Mouse (Mus musculus): Measurements from ENCODE around the gene Gm49721.
"Not testable (repeated sequence)": the region's sequence is repeated elsewhere in the genome, so short reads cannot be mapped to it uniquely, and the experiment has no call there.

Gene Gm49721

DNA sequence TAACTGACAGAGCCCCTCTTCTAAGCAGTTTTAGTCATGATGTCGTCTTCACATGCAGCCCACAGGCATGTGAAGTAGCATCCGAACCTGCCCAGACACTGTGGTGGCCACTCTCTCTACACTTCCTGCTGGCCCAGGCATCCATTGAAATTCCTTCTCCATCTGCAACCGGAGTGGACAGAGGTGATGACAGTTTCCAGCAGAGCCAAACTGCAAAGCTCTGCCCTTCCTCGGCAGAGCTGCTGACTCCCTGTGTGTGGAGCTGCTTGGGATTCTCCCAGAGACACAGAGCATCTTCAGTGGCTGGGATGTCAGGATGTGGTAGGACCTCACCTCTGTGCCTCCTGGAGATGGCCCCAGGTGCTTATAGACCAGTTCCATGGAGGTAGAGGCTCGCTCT, 105.8 kb downstream of the Gm49721 start:
- DNase-seq = not testable (repeated sequence)

DNA sequence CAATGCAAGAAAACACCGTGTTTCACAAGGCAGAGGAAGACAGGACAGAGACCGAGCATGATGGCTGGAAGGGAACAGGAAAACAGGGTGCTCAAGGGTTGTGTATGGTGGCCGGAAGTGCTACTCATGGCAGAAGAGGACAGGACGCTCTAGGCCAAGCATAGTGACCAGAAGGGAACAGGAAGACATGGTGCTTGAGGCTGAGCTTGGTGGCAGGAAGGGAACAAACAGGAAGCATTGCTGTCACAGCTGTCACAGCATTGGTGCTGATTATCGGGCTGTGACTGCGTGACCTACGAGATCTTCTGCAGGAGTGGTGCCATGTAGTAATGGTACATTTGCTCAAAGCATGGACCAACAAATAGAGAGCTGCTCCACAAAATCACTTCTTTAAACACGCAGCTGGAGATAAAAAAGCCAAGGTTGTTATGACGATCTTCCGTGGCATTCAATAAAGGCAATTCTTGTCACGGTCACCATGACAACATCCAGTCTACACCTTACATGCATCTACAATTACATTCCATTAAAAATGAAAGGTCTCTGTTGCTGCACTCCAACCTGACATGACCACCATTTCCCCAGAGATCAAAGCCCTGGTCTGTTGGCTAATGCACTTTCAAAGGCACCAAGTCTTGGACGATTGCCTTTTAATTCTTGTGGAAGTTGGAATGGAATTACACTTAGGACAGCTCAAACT, 106.9 kb downstream of the Gm49721 start:
- not testable (repeated sequence) for DNase-seq

- DNase-seq = not testable (repeated sequence)
Observed at GRCm38 (mm10) chr17:7086836-7087235, 108.1 kb downstream of the Gm49721 start.

Data from liver (tissue).